Mouse (Mus musculus) G1E-ER4 (cell line): ENCODE data around the gene Lamb1. TPM values are rescaled to one million over a fixed set of nuclear protein-coding genes. Genes with fewer than 3 reads are reported as not detected.

Experiments
- GATA1 ChIP-seq: IDR thresholded peaks from one replicate; pipeline ENCODE4 v1.8.0; 2012; ENCODE audit warnings: low read length, inconsistent platforms
- polyA plus RNA-seq: library from polyadenylated mRNA; stranded (reverse); fragments of >175 nt; gene quantifications from 2 replicates; pipeline ENCODE4 v1.2.3, GENCODE M21; 2012

Lamb1 gene
- polyA plus RNA-seq, 1 experiment, result not detected

DNA sequence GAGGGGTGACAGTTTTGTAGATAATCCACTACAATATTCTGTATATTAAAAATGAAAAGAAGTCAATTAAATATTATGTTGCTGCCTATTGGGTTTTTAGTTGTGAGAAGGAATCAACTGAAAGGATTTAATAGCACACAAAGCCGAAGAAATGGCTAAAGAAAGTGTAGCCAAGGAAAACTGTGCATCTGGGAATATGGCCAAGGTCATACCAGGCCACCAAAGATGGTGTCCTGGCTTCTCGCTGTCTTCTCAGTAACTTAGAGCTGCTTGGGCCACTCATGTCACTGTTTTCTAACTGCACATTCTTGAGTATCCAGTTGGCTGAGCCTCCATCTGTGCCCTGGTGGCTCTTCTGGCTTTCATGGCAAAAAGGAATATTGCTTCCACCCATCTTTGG is 21.0 kb upstream of the Lamb1 start:
- TF ChIP-seq GATA1, result no peak

DNA sequence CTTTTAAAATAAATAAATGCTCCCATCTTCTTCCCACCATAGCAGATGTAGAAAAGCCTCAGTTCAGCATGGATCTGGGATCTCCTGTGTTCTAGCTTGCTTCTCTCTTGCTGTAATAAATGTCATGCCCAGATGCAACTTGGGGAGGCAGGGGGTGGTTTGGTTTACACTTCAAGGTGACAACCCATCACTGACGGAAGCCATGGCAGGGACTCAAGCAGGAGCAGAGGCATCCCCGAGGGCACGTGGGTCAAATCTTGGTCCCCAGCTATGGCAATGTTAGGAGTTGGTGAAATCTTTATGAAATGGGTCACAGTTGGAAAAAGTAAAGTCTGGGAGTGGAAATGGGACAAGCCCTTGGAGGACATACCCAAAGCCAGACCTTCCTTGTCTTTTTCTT is 20.3 kb upstream of the Lamb1 start:
- TF ChIP-seq GATA1, result no peak

DNA sequence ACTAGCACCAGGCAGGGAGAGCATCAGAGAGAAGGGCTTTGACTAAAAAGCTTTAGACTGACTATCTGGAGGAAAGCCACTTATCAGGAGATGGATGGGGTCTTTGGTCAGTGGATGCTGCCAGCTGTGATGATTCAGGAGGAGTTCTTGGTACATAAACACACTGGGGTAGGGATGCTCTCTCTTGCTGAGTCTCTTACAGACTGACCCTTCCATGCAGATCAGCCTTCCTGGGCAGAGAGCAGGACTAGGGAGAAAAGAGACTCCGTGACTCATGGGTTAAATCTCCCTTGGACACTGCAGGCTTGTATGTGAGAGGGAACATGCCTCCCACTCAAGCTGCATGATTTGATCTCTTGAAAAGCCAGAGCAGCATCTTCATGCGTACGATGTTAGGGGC is 18.9 kb upstream of the Lamb1 start:
- no peak for TF ChIP-seq GATA1

DNA sequence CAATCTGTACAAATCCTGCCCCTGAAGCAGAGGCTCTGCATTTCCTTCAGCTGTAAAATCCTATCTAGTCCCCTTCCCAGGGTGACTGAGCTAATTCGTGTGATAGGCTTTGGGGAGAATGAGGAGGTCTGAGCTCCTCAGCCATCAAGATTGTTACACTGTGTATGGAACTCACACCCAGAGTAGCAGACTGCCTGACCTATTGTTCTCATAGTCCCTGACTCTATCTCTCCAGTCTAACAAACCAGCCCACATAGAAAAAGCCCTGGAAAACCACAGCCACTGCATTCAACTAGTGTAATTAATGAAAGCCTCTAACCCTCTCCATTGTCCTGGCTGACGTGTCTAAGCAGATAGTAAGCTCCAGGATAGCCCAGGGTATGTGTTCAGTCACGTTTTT is 18.4 kb upstream of the Lamb1 start:
- no peak for TF ChIP-seq GATA1

DNA sequence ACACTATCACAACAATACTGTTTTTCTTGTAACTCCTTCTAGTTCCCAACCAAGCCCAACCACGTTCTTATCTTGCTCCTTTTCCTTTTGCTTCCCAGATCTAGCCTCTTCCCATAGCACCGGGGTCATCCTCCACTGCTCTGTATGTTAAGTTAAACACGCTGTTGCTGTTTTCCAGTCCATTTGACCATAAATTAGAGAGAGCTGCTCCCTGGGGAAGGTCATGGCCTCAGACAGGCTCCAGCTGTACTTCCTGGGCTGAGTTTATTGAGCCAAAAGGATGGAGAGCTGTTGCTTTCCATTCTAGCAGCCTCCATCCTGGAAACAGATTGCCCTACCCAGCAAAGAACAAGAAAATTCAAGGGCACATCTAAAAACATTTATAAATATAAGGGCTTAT is 16.9 kb upstream of the Lamb1 start:
- TF ChIP-seq GATA1, result no peak

DNA sequence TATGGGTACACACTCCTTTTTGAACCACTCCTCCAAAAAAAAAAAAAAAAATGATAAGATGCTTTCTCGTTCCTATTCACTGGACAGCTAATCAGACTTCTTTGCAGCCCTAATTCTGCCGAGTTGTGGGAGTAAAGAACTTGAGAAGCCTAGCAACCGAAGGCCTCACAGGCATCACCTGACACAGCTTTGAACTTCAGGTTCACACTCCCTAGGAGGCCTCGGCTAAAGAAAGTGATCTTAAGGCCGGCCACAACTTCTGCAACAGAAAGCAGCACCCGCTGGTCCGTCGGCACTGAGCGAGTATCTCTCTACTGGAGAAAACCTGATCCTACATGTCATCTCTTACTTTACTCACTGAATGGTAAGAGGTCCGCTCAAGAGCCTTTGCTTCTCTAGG is 16.4 kb upstream of the Lamb1 start:
- no peak for TF ChIP-seq GATA1

DNA sequence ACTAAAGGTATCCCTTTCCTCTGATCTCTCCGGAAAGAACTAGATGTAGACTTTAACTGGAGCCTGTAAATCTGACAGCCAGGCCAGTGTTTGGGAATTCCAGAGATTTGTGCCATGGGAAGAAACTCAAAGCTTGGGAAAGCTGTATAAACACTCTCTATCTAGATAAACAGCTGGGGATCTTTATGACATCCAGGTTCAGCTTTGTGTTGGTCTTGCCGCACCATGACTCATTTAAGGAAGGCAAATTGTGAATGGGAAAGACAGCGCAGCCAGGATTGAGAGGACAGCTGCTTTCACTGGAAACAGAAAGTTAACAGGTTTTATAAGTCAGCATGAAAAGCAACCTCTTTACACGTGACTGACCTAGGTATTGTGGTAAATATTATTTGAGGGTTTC is 12.8 kb upstream of the Lamb1 start:
- no peak for TF ChIP-seq GATA1

DNA sequence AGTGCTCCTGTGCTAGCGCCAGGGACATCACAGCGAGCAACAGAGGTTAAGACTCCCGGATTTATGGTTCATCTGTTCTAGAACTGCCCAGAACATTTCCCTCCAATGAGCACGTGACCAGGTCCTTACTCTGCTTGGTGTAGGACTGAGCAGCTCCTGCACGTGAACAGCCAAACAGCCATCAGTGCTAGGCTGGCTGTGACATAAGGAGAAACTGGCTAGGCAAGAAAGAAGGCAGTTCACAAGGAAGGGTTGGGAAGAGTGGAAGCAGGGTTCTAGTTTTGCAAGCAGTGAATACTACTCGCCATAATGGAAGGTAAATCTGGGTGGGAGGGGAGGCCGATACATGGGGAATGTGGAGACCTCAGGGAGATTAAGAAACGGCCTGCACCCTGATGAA is 10.1 kb upstream of the Lamb1 start:
- no peak for TF ChIP-seq GATA1

DNA sequence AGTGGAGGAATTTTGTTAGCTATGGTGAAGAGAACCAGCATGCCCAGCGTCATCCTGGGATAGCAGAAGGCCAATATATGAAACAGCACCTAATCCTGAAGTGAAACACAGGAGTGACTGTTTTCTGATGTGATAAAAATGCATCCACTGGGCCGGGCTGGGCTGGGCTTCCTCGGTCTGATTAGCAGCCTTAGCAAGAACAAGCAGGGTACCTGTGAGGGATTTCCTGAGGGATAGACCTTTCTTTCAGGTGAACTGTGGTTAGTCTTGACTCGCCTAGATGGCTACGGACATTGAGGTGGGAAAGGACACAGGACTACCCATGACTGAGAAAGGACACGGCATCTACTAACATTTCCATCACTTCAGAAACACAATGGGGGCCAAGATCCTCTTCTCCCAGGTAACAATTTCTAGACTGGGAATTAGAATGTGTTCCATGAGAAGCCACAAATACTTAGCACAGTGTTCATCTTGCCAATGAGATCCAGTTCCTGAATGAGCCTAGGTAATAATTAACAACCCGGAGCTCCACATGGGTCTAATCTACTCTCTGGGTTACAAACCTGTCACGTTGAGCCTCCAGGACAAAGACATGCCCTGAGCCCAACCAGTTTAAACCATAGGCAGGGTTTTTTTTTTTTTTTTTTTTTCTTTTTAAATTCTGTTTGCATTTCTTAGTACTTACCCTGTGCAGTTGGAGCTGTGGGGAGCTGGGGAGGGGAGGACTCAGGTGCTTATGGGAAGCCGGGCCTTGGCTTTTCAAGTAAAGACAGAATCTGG is 8.7 kb upstream of the Lamb1 start:
- no peak for TF ChIP-seq GATA1

DNA sequence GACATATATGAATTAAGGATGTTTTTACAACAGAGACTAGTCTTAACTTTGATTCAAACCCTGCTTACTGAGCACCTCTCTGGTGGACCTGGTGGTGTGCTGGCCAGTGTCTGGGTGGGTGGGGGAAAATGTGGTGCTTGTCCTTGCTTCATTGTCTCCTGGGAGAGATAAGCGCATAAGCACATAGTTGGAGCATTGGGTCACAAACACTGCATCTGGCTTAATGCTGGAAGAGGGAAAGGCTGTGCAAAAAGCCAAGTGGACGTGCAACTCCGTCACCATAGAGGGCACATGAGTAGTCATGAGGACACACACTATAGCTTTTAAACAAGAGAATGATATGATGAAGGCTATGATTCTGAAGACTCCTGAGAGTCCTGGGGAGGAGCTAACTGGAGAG is 3.2 kb upstream of the Lamb1 start:
- TF ChIP-seq GATA1, result no peak

DNA sequence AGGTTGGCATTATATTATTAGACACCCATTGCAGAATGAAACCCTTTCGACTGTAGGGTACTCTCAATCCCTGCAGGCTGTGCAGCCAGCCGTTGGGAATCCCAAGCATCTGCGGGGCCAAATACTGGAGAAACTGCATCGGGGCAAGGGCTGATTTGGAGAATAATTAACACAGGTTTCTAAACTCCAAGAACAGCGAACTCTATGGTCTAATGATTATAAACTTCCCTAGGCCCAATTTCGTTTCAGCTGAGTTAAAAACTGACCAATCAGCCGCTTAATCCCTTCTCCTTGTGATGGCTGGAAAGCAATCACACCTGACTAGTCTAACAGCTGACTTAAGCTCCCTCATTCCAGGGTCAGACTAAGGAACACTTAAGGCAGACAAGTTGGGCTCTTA is 1.1 kb upstream of the Lamb1 start:
- TF ChIP-seq GATA1, result no peak

DNA sequence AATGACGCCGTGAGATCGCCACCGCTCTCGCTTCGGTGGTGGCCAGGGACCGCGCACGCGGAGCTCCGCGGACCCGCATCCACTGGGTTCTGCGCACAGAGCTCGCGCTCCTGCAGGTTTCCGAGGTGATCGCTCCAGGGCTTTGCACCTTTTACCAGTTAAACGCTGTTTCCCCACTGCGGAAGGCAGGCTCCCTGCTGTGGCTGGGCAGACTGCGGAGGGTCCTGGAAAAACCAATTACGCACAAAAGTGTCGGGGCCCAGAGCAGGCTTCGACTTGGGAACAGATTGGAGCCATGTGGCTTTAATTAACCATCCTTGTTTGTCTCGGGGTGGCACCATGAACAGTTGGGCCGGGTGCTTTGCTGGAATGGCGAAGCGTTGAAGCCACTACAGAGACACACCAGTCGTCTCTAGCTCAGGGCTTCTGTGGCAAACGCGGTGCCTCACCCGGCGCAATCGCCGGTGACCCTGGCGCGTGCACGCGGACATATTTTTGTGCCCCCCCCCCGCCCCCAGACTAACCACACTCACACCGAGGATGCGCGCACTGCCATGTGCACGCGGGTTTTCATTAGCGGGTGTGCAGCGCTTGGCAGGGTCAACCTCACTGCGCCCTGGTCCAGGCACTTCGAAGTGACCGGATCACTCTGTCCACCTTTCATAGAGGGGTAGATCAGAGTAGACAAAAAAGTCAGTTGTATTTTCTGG is 843 bp downstream of the Lamb1 start:
- no peak for TF ChIP-seq GATA1

DNA sequence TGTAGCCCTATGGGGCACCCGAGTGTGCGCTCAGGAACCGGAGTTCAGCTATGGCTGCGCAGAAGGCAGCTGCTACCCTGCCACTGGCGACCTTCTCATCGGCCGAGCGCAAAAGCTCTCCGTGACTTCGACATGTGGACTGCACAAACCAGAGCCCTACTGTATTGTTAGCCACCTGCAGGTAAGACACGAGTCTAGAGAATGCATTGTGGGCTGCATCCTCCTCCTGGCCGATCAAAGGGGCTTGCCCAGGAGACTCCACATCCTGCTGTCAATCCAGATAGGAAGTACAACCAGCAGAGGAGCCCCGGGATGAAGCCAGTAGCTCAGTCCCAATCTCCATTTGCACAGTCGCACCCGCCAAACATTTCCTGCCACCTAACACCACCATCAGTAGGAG is 1.7 kb downstream of the Lamb1 start:
- no peak for TF ChIP-seq GATA1

DNA sequence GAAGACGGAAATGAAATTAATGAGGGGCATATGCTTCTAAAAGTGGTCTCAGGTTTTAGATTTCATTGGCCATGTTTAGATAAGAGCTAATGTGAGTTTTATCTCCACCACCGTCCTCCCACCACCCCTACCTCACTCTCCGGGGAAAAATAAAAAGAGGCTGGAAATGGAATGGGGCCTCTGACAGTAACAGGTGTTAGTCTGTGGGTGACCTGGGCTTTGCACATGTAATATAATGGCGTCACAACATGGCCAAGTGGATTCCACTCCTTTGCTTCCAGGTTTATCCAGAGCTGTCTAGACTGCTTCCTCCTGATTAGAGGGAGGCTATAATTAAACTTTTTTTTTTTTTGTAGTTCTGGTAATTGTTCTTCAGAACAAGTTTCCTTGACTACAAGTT is 2.3 kb downstream of the Lamb1 start:
- no peak for TF ChIP-seq GATA1

DNA sequence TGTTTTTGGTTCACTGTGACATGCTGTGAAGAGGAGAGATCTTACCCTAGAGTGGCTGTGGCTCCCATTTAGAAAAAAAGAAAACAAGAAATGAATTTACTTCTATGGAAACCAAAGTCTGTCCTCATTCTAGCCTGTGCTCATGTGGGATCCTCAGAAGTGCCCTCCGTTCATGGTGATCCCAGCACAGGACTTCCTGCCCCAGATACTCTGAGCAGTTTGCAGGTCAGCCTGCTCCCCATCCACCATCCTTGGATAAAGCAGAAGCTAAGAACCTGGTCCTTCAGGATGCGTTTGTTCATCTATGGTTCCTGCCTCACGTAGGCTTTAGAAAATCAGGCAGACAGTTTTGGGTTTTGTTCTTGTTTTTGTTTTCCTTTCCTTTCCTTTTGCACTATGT is 3.3 kb downstream of the Lamb1 start:
- no peak for TF ChIP-seq GATA1

DNA sequence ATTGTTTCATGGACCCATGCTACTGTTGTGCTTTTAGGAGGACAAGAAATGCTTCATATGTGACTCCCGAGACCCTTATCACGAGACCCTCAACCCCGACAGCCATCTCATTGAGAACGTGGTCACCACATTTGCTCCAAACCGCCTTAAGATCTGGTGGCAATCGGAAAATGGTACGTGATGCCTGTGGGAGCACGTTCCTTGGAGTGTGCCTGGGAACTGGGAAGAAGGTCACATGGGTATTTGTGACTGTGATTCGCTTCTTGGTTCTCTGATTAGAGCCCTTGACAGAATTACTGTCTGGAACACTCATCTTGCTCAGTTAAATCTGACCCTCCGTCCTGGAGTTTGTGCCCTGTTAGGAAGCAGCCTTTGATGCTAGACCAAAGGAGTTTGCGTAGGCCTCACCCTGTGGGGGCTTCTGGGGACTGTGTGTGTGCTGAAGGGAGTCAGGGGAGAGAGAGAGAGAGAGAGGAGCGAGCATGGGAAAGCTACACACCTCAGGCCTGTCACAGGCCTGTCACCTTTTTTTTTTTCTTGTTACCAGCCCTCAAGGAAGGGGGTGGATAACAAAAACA is 4.1 kb downstream of the Lamb1 start:
- no peak for TF ChIP-seq GATA1

DNA sequence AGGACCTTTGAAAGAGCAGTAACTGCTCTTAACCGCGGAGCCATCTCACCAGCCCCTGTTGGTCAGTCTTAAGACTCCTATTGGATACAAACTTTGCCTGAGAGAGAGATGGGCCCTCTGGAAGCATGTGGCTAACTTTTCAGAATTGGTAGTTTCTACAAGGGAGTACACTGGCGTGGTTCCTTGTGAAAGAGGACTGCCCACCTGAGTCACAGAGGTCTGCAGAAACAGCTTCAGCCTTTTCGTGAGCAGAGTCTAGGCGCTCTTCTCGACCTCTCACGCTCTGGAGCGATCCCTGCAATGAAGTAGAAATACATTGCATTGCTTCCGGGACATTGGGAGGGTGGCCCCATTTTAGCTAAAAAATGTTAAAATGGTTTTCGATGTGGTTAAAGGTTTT is 5.3 kb downstream of the Lamb1 start:
- TF ChIP-seq GATA1, result no peak

DNA sequence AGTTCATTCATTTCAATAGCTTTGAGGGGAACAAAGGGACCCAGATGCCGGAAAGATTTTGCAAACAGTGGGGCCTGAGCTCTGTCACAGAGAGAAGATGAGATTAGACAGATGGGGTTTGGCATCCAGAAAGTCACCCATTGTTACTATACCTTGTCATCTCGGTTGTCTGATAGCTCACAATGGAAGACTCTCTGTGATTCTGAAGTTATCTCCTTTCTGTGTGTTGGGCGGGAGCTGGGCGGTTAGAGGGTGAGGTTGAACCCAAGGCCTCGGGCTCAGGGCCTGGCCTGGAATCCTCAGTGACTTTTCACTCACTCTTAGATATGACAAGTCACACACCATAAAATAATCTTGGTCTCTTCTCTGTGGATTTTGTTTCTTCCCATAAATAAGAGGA is 5.7 kb downstream of the Lamb1 start:
- TF ChIP-seq GATA1, result no peak
